Mouse (Mus musculus): ENCODE measurements around the gene Flg2.

Flg2 gene

DNA sequence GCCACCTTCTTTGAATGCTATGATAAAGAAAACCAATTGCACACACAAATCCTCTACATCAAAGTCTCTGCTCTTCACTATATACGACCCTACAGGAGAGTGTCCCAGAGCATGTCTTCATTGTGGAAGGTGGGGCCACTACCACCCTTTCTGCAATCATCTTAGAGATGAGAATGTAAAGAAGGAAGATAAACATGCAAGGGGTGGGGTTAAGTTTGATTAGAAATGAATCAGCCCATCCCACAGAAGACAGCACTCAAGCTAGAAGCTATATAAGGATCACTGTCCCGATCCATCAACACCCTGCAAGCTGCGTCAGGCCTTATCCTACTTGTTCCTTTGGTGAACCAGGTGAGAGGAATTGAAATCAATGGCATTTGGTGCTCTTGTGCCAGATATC, at the start of gene Flg2:
Flg2 (plus strand) TSS at position 301 of the 400 bp plus-strand sequence.
- in situ Hi-C loops (cut with MboI; ENCODE audit: low sequenced_read_pairs), result no loop called here

DNA sequence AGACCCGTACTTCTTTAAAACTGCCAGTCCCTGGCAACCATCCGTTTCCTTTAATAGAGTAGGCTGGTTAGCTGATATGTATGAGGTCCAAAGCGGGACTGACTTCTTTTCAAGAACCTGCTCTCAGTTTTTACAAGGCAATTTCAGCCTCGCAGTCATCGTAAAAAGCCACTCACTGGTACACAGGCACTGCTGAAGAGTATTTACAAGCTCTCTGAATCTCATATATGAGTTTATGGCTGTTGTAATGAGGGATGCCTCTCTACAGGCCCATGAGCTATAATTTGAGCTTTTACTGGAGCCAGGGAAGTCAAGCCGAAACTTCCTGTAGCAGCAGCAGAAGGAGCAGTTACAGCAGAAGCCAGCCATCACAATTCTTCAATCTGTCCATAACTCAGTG, 34.6 kb upstream of the Flg2 start:
- in situ Hi-C loops (cut with MboI; ENCODE audit: low sequenced_read_pairs), result no loop called here

DNA sequence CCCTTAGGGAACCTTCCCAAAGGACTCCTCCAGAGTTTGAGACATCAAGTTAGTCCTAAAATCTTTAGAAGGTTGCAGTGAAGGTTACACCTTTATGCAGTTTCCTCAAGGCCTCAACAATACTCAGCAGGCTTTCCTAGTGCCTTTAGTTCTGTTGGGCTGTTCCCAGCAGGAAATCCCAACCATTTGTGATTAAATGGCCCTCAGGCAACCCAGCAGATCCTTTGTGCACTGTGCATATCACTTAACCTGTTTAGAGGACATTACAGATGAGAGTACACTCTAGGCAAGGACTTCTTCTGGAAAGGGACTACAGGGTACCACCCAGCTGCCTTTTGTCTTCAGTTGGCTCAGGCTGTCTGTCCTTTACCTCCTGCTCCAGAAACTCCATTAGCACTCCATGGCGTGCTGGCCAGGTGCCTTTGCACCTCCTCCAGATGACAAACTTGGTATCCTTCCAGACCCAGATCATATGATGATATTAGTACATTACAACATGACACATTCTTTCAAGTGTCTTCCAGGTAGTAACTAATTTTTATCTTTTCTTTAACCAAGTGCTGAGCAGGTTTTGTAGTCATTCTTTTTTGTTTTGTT, 34.0 kb upstream of the Flg2 start:
- in situ Hi-C loops (cut with MboI; ENCODE audit: low sequenced_read_pairs), result no loop called here

DNA sequence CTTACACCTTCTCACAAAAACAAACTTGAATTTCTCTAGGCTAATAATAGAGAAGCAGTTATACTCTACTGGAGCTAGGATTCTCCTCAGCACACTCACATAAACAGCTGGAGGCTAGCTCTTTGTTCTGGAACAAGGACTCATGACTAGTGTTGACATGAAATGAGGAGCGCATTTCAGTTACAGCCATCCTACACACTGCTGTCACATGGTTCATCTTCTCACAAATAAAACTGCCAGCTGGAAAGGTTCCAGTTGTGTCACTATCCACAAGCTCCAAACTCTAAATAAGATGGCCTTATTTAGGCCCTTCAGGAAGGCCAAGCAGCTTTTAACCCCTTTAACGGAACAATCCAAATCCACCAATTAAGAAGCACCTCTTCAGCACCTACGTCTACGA, 16.2 kb upstream of the Flg2 start:
- in situ Hi-C loops (cut with MboI; ENCODE audit: low sequenced_read_pairs), result no loop called here

DNA sequence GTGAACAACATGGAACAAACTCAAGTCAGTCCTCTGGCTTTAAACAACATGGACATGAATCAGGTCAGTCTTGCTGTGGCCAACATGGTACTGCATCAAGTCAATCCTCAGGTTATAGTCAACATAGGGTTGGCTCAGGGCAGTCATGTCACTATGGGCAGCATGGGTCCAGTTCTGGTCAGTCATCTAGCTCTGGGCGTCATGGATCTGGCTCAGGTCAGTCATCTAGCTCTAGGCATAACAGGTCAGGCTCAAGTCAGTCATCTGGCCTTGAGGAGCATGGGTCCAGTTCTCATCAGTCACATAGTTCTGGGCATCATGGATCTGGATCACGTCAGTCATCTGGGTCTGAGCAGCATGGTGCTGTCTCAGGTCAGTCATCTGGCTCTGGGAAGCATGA, 4.9 kb downstream of the Flg2 start:
- in situ Hi-C loops (cut with MboI; ENCODE audit: low sequenced_read_pairs), result no loop called here

DNA sequence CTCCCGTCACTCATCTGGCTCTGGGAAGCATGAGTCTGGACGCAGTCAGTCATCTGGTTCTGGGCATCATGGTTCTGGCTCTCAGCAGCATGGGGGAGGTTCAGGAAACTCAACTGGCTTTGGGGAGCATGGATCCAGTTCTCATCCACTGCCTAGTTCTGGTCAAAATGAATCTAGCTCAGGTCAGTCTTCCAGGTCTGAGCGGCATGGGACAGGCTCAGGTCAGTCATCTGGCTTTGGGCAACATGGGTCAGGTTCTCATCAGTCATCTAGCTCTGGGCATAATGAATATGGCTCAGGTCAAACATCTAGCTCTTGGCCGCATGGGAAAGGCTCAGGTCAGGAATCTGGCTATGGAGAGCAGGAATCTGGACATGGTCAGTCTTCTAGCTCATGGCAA, 5.4 kb downstream of the Flg2 start:
- in situ Hi-C loops (cut with MboI; ENCODE audit: low sequenced_read_pairs), result no loop called here
